Mouse (Mus musculus) left cerebral cortex, postnatal 25 days (tissue): ENCODE results near the gene Atp1a2. TPM values are rescaled to one million over a fixed set of nuclear protein-coding genes. Genes with fewer than 3 reads are reported as not detected.

Experiments
- DNase-seq, 2 experiments: peaks; one replicate each; pipeline ENCODE4 v3.0.0; 2022; ENCODE audit warnings: low spot score in 2 of 2, mixed read lengths in 1 of 2
- intact Hi-C: fragments of 180-260 bp; cut with DNase I; formaldehyde crosslinking; loops from one replicate; pipeline ENCODE4 v1.15.1; 2025
- total RNA-seq, 2 experiments: library from RNA; stranded (reverse); gene quantifications; 2 replicates each; pipeline ENCODE4 v1.2.3; 2021

Gene Atp1a2
- total RNA-seq, 2 experiments from 2014 or later, result 610 to 694 TPM

DNA sequence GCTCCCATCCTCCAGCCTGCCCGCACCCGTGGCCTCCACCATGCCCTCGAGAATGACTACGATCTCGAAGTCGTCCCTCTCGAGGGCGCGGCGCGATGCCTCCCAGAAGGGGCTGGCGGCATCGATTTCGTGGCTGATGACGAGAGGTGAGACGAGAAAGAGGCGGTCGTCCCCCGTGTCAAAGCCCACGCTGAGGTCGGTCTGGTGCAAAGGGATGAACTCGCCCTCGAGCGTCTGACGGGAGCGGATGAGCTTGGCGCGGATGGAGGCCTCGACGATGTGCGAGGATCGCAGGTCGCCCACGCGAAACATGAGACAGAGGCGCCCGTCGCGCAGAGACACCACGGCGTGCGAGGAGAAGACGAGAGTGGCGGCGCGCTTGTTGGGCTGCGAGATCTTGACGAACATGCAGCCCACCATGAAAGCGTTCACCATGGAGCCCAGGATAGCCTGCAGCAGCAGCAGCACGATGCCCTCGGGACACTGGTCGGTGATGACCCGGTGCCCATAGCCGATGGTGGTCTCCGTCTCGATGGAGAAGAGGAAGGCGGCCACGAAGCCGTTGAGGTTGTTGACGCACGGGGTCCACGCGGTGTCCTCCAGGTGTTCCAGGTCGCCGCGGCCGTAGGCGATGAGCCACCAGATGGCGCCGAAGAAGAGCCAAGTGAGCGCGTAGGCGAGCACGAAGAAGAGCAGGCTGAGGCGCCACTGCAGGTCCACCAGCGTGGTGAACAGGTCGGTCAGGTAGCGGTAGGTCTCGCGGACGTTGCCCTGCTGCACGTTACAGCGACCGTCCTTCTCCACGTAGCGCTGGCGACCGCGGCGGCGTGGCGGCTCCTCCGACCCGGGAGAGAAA, 28.0 kb upstream of the Atp1a2 start:
- intact Hi-C loops, result loop anchor here (5.0 kb wide), 1 partner anchor 36 kb away; no protein-coding TSS in a partner anchor

DNA sequence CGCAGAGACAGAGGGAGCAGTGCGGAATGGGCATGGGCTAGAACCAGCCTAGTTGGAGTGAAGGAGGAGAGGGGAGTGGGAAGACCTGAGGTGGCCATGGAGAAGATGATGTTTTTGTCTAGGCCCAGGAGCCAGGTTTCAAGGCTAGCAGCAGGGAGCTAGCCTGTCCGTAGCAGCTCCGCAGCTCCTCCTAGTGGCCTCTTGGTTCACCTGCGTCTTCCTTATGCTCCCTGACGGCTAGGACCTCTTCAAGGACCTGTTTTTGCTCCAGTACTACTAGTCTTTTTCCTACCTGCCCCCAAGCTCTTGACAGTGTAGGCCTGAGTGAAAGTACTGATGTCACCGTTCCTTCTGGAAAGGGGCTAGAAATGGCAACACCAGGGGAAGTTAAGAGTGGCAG, 26.9 kb upstream of the Atp1a2 start:
- peak; percentile 83 to 91 for DNase-seq
- intact Hi-C loops, result loop anchor here (5.0 kb wide), 1 partner anchor 38 kb away; no protein-coding TSS in a partner anchor

More for the DNA sequence above, 28.0 kb upstream of the Atp1a2 start:
- peak; percentile 60 to 73 for DNase-seq

GRCm38 (mm10) chr1:172323801-172324359, 26.0 kb upstream of the Atp1a2 start:
- DNase-seq, result peak; percentile 79 to 97
- intact Hi-C loops, result no loop called here

GRCm38 (mm10) chr1:172323298-172323697, 25.4 kb upstream of the Atp1a2 start:
- peak in 1 of 2 experiments; percentile 8 for DNase-seq
- intact Hi-C loops, result no loop called here

- intact Hi-C loops, result no loop called here
- DNase-seq, result peak in 1 of 2 experiments; percentile 60
Measured at GRCm38 (mm10) chr1:172322725-172323124, 24.9 kb upstream of the Atp1a2 start.

DNA sequence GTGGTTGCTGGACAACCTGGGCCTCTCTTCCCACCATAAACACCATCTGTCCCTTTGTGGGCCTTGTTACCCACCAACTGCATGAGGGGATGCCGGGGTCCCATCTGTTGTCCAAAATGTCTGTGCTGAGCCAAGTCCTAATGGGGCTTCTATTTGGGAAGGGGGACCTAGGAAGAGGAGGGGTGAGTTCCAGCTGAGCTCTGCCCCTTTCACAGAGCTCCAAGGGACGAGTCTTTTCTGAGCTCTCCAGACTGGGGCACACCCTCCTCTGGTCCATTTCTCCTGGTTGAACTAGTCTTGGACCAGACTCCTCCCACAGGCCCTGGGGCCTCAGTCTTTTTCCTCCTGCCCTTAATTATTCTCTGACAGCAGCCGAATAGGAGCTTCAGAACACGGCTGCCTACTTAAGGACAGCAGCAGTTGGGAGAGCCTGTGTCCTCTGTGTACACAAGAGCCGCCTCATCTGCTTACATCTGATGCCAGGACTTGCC, 22.1 kb upstream of the Atp1a2 start:
- intact Hi-C loops, result no loop called here
- peak; percentile 58 to 84 for DNase-seq

DNA sequence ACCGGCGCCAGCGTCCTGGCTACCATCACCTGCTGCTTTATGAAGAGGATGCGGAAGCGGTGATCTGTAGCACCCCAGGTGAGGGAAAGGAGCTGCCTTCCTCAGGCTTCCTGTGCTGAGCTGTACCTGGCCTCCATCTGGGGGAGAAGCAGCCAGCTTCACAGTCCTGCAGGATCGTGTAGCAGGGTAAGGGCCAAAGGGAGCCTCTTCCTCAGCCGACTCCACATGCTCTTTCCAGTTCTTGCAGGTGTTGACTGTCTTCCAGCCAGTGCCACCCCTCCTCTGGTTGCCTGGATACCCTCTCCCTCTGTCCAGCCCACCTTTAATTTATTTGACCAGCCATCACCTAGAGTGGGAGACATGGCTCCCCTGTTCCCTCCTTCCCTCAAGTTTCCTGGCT, 21.5 kb upstream of the Atp1a2 start:
- DNase-seq, result peak; percentile 49 to 76
- intact Hi-C loops, result no loop called here

- peak; percentile 42 to 63 for DNase-seq
- intact Hi-C loops, result no loop called here
Measured at GRCm38 (mm10) chr1:172318424-172319035, 20.7 kb upstream of the Atp1a2 start.

GRCm38 (mm10) chr1:172317946-172318345, 20.1 kb upstream of the Atp1a2 start:
- DNase-seq, result peak in 1 of 2 experiments; percentile 26
- intact Hi-C loops, result no loop called here

DNA sequence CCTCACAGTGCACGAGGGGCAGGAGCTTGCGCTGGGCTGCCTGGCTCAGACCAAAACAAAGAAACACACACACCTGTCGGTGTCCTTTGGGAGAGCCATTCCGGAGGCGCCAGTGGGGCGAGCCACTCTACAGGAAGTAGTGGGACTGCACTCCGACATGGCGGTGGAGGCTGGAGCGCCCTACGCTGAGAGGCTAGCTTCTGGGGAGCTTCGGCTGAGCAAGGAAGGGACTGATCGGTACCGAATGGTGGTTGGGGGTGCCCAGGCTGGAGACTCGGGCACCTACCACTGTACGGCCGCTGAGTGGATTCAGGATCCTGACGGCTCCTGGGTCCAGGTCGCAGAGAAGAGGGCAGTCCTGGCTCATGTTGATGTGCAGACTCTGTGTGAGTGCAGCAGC, 19.6 kb upstream of the Atp1a2 start:
- intact Hi-C loops, result no loop called here
- DNase-seq, result peak in 1 of 2 experiments; percentile 6

DNA sequence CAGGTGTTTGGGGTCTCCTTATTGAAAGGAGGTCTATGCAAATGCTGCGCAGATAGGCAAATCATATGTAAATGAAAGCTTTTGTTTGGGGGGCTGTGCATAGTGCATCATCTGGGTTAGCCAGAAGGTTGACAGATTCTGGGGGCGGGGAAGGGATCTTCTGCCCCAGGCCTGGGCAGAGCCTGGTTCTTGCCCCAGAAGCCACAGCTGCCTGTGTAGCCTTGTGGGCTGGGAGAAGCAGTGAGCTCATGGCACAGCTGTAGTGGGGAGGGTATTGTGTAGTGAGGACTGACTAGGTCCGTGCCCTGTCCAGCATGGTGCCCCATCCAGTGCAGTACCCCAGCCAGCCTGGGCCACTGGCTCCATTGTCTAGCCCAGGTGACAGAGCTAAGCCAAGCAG, 17.0 kb upstream of the Atp1a2 start:
- intact Hi-C loops, result loop anchor here (5.0 kb wide), 1 partner anchor 268 kb away; no protein-coding TSS in a partner anchor
- peak; percentile 21 to 46 for DNase-seq

DNA sequence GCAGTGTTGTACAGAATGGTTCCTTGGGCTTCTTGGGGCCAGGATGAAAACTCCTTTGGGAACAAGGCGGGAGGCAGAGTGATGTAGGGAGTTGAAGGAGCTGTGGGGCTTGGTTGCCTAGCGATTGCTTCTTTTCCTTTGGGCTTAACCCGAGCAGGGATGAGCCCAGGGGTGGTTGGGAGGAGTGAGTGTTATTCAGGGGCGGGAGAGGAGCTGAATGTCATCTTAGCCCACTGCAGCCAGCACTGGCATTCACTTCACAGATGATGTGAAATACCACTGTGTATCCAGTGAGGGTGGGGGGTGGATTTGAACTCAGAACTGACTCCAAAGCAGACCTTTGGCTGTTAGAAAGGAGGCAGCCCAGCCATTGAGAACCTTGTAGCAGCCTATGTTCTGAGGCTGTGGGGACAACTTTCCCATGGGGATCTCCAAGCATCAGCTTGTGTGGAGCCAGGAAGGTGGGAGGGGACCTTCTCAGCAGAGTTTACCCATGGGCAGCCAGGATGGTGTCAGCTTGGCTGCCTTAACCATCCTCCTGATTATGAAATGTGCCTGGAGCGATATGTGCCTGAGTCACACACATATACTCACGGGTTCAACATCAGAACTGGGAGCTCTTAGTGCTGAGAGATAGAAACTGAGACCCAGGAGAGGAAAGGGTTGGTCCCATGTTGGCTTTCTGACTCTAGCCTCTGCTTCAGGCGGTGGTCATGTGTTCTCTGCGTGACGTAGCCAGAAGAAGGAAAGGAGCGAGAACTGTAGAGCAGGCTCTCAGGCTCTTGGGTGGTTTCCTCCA, 15.9 kb upstream of the Atp1a2 start:
- DNase-seq, result peak; percentile 51 to 72
- intact Hi-C loops, result loop anchor here (5.0 kb wide), 1 partner anchor 267 kb away; no protein-coding TSS in a partner anchor

GRCm38 (mm10) chr1:172312768-172313561, 15.1 kb upstream of the Atp1a2 start:
- DNase-seq, result peak; percentile 63 to 89
- intact Hi-C loops, result loop anchor here (5.0 kb wide), 1 partner anchor 266 kb away; no protein-coding TSS in a partner anchor

GRCm38 (mm10) chr1:172311921-172312767, 14.3 kb upstream of the Atp1a2 start:
- intact Hi-C loops, result loop anchor here (2.0 to 5.0 kb wide), 3 partner anchors 105 to 265 kb away; partner anchors contain the start of genes Dcaf8 and Pea15a
- peak; percentile 73 to 79 for DNase-seq

GRCm38 (mm10) chr1:172311248-172311906, 13.5 kb upstream of the Atp1a2 start:
- intact Hi-C loops, result loop anchor here (2.0 to 5.0 kb wide), 3 partner anchors 105 to 264 kb away; partner anchors contain the start of genes Dcaf8 and Pea15a
- DNase-seq, result peak in 1 of 2 experiments; percentile 88

DNA sequence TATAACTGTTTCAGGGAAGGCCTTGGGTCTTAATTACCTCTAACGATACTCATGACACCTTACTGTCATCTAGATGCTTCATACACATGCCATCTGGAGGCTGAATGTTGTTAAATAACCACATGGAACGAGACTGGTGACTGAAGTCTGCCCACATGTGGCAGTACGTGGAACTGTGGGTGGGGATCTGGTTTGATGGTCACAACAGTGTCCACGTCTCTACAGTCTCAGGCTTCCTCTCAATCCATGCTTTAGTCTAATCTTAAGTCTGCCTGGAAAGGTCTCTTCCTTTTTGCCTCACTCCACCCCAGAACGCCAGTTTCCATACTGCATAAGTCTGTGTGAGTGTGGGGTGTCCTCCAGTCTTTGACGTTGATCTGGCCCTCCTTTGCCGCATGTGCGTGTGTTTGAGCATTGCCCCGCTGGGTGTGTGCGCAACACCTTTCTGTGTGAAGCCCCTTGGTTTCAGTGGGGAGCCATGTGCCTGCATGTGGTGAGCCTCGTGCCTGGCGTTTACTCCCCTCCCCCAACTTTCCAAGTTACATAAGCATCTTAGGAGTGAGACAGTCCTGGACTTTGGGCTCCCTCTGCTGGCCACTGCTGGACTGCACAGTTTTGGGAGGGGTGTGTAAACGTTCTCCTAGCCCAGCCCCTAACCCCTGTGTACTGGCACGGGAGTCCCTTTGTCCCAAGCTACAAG, 12.0 kb upstream of the Atp1a2 start:
- DNase-seq, result peak; percentile 92 to 95
- intact Hi-C loops, result loop anchor here (1.0 to 5.0 kb wide), 8 partner anchors 17 to 263 kb away; partner anchors contain the start of genes Dcaf8 and Pea15a
